Mouse (Mus musculus) neural tube, postnatal 0 days (tissue): ENCODE measurements around the gene Ap5s1. TPM values are rescaled to one million over a fixed set of nuclear protein-coding genes. Genes with fewer than 3 reads are reported as not detected.

ENCODE experiments used
- polyA plus RNA-seq: library from polyadenylated mRNA; unstranded; fragments of >200 nt; fragmentation: Nextera tagmentation; extraction: Ambion mirVana; gene quantifications from 2 replicates; pipeline ENCODE4 v1.2.1, GENCODE M21; 2015

Ap5s1 gene
- polyA plus RNA-seq = 34.8 and 37.2 TPM in 2 replicates

DNA sequence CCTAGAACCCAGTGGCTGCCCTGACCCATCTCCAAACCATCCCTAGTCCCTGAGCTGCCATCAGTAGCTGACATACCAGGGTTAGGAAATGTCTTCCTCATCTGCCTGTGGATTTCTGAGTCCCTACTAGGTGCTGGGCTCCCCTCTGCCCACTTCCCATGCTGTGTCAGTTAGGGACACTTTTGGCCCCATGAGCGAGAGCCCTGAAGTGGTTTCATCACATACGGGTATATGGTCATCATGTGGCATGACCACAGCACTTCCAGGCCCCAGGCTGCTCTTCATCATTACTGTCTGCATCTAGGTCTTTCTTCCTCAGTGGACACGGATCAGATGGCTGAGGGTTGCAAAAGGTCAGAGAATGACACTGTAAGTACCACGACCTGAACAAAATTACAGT lies at the start of gene Ap5s1:
Gene Ap5s1 (plus strand): TSS at position 301 of the 400 bp plus-strand sequence.

DNA sequence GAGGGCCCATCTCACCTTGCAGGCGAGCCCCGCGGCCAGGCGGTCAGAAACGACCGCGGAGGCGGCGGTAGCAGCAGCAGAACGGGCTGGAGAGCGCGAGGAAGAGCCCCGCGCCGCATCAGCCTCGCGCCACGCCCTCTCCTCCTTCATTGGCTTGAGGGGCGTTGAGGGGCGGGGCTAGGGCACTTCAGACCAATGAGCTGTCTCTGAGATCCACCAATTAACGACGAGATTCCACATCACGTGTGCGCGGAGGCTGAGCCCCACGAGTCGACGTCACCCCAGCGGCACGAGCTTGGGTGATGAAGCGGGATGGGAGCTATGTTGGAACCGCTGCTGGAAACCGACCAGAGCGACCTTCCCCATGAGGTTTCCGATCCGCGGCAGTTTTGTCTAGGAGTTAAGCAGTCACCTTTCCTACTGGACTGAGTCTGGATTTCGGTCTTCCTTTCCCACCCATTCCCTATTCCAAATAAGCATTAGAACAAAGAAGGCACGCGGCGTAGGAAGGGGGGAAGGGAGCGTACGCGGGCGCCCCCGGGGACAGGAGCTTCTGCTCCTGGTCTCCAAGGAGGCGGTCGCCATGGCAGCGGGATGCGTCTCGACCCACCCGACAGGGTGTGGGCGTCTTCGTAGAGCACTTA lies 46.8 kb upstream of the Ap5s1 start, which contains the start of gene 1700037H04Rik:
Gene 1700037H04Rik (minus strand): TSS at position 144 of the 644 bp plus-strand sequence.

DNA sequence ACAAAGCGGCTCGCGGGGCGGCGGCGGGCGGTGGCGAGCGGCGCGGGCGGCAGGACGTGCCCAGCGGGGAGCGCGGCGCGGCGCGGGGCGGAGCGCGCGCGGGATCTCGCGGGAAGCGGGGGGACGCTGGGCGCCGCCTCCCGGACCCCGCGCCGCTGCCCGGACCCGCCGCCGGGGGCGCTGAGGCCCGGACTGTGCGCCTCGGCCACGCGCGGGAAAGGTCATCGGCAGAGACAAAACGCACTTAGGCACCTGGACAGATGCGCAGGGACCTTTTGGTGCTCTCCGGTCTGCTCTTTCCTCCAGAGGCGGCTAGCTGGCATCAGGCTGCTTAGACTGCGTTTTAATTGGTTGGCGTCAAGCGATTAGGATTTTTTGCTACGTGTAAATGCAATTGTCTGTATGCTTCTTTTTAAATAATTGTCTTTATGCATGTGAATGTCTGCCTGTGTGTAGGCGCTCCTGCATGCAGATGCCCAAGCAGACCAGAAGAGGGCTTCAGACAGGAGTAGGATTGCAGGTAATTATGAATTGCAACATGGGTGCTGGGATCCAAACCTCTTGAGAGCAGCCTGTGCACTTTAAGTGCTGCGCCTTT lies 26.8 kb upstream of the Ap5s1 start, which contains the start of gene Cenpb:
Gene Cenpb (minus strand): TSS at position 78 of the 598 bp plus-strand sequence.

DNA sequence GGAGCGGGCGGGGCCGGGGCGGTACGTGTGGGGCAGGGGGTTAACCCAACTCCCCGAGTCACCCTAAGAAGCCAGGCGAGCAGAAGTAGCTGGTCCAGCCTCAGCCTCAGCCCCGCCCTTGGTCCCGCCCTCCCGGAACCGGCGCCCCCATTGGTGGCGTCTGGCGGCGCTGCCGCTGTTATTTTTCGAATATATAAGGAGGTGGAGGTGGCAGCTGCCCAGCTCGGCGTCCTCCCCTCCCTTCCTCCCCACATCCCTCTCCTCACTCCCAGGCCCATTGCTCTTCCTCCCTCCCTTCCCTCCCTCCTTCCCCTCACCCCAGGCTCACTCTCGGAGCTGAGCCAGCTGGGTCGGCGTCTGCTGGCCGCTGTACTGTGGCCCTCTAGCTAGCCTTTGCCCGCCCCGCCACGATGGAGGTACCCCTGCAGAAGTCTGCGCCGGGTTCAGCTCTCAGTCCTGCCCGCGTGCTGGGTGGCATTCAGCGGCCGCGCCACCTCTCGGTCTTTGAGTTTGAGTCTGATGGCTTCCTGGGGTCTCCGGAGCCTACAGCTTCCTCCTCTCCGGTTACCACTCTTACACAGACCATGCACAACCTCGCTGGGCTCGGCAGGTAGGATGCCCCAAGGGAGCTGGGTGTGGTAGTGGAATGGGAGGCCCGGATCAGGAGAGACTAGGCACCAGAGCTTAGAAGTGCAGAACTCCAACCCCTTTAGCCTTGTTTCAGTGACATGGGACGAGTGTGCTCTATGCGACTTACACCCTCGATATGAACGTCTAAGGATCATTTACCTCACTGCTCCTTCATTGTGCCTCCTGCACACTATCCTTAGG lies 19.9 kb upstream of the Ap5s1 start, which contains the start of the genes Cdc25b and Spef1:
Gene Cdc25b (plus strand): TSS at position 179 of the 831 bp plus-strand sequence.
Gene Spef1 (minus strand): TSS at position 512 of the 831 bp plus-strand sequence.

DNA sequence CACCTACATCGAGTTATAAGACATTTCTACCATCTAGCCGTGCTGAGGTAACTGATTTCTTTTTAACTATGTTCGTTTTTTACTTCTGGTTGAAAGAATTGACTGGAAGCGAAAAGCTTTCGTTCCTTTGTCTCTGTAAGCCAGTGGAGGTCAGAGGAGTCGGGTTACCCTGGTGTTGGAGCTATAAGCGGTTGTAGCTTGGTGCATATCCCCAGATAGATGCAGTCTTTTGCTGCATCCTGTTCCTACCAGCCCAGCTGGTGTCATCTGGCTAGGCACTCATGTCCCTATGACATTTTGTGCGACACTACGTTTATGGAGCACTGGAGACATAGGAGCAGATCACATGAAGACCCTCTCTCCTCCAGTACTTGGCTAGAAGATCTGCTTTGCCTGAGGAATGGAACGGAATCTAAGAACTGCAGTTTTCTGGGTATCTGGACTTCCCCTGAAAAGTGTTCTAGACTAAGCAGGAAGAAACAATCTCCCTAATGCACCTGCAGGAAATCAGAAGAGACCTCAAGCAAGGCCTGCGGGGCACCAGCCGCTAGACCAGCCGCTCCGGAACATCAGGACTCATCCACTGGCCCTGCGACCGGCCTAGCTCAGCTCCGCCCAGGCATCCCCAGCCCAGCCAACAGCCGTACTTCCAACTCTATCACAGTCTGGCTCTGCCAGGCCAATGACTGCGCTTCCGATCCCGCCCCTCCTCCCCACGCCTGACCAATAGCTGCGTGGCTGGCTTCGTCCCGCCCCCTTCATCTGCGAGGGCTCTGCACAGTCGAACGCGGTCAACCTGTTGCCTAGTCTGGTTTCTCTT lies 26.6 kb downstream of the Ap5s1 start, which contains the start of gene Mavs:
Gene Mavs (plus strand): TSS at position 757 of the 820 bp plus-strand sequence.

DNA sequence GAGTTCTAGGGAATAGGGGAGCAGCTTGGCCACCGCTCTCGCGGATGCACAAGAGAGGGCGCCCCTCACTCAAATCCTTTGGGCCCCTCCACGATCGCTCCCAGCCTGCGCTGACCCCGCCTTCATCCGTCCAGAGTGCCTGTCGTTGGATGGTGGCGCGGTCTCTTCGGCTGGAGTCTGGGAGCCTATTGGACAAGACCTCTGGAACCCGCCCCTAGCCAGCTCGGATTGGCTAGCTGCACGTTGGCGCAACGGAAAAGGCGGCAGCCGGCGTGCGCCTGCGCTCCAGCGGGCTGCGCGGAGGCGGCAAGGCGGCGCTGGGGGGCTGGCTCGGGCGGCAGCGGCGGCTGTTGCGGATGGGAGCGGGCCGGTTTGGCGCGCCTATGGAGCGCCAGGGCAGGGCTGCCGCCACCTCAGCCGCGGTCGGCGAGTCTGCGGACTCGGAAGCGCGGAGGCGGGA lies 55.4 kb downstream of the Ap5s1 start, which contains the start of gene Pank2:
Gene Pank2 (plus strand): TSS at position 283 of the 460 bp plus-strand sequence.

Other genes with a start within 250 kb of the Ap5s1 start
- gene Gfra4, start 164.0 kb upstream of the Ap5s1 start, polyA plus RNA-seq = 71.0 and 82.5 TPM in 2 replicates
- gene Adam33, start 143.3 kb upstream of the Ap5s1 start, polyA plus RNA-seq = 2.9 and 4.2 TPM in 2 replicates
- 0.37 and 0.43 TPM in 2 replicates for gene Siglec1, start 120.3 kb upstream of the Ap5s1 start, polyA plus RNA-seq
- 4.4 and 5.4 TPM in 2 replicates for gene Hspa12b, start 79.8 kb upstream of the Ap5s1 start, polyA plus RNA-seq
- gene Gm11037, start 73.6 kb upstream of the Ap5s1 start, polyA plus RNA-seq = not detected in 2 replicates
- 83.6 and 85.1 TPM in 2 replicates for gene 1700037H04Rik, start 47.0 kb upstream of the Ap5s1 start, polyA plus RNA-seq
- 14.7 and 16.1 TPM in 2 replicates for gene Cenpb, start 27.0 kb upstream of the Ap5s1 start, polyA plus RNA-seq
- gene Cdc25b, start 20.1 kb upstream of the Ap5s1 start, polyA plus RNA-seq = 16.1 and 17.3 TPM in 2 replicates
- 6.7 and 7.4 TPM in 2 replicates for gene Spef1, start 19.8 kb upstream of the Ap5s1 start, polyA plus RNA-seq
- 8.2 and 8.6 TPM in 2 replicates for gene Mavs, start 27.0 kb downstream of the Ap5s1 start, polyA plus RNA-seq
- gene Pank2, start 55.4 kb downstream of the Ap5s1 start, polyA plus RNA-seq = 25.6 and 27.7 TPM in 2 replicates
- 9.3 and 10.3 TPM in 2 replicates for gene Rnf24, start 145.8 kb downstream of the Ap5s1 start, polyA plus RNA-seq